21 mouse cellular contexts compared by ENCODE assay signal in the genomic region with DNA sequence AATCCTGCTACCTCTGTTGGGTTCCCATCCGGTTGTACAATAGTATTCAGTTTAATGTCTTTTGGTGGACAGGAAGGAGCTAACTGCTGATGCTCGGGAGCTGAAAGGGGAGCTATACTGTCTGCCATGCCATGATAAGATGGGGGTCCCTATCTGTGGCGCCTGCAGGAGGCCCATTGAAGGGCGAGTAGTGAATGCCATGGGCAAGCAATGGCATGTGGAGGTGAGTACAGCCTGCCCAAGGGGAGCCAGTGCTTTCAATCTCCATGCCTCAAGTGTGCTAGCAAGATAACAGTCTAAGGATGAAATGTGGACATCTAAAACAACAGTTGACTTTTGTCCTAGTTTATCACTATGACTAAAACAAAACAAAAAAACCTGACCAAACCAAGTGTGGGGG. TPM values are rescaled to one million over a fixed set of nuclear protein-coding genes. Genes with fewer than 3 reads are reported as not detected.
DNase-seq lines count a peak whose midpoint lies in the region; ATAC-seq and TF ChIP-seq lines count a peak whose summit lies in the region.
"Had no signal": no experiment of that assay in that cellular context is flagged by ENCODE, and none has a peak within 500 bp of the region (broad histone marks: within the 10 kb centered on the region; RNA-seq: fewer than 3 reads in every experiment).

No protein-coding gene starts in this region.

- WGBS in kidney, embryonic 15.5 days: 88% methylated on average over 4 of the region's 4 CpGs
- 20% methylated on average over 4 of the region's 4 CpGs for WGBS in liver, embryonic 13.5 days (ENCODE audit: insufficient replicate concordance)

- ATAC-seq in kidney, embryonic 15.5 days (replicated peaks; ENCODE audit: low FRiP score): peak; percentile 64; the same call in 1 of the 2 replicates
- peak; percentile 70 for ATAC-seq in erythroblast, adult 5-6 weeks (replicated peaks; ENCODE audit: low FRiP score, poor library complexity, severe bottlenecking)
- peak; percentile 98 for ATAC-seq in liver, embryonic 13.5 days (ENCODE audit: low read depth)
- peak; percentile 99 for ATAC-seq in megakaryocyte-erythroid progenitor cell, adult 5-6 weeks (replicated peaks; ENCODE audit: low FRiP score, low TSS enrichment, poor library complexity, severe bottlenecking)
- ATAC-seq: CD4-positive, CD25-positive, alpha-beta regulatory T cell, adult 4 months; intestine, embryonic 15.5 days; midbrain, embryonic 16.5 days had no signal

- no peak for TF ChIP-seq CTCF in gastrocnemius, adult 2 months (IDR thresholded peaks at IDR 0.05)

- no peak overlapping the region for H3K9ac ChIP-seq in kidney, embryonic 15.5 days
- 0 out of 2 replicates have a peak overlapping the region, but pooled peaks have one; percentile 5 for H3K9ac ChIP-seq in liver, embryonic 13.5 days
- H3K9ac ChIP-seq: forebrain, embryonic 12.5 days; hindbrain, embryonic 15.5 days; intestine, embryonic 15.5 days; lung, embryonic 15.5 days; neural tube, embryonic 13.5 days had no signal

- intact Hi-C loops in gastrocnemius, adult 2 months (cut with DNase I): no loop called here

- DNase-seq in kidney, postnatal 25 days: no peak
- peak; percentile 82 for DNase-seq in liver, embryonic 13.5 days
- no peak for DNase-seq in thymus, postnatal 36 days
- no peak for DNase-seq in gastrocnemius, adult 2 months
- DNase-seq: cerebellum, adult 9-10 months; kidney, postnatal 4 days; lung, postnatal 4 days; right cerebral cortex, postnatal 4 days had no signal

- H3K9me3 ChIP-seq in kidney, embryonic 15.5 days (replicated peaks): no peaks in the 10 kb centered on the region
- H3K9me3 ChIP-seq in liver, embryonic 13.5 days (replicated peaks): no peaks in the 10 kb centered on the region
- H3K9me3 ChIP-seq: forebrain, embryonic 12.5 days; heart, embryonic 10.5 days; hindbrain, embryonic 15.5 days; intestine, embryonic 15.5 days; lung, embryonic 15.5 days; midbrain, embryonic 10.5 days; neural tube, embryonic 13.5 days had no signal

- H3K27me3 ChIP-seq in kidney, embryonic 15.5 days: no peaks in the 10 kb centered on the region
- no peaks in the 10 kb centered on the region for H3K27me3 ChIP-seq in liver, embryonic 13.5 days
- H3K27me3 ChIP-seq: forebrain, embryonic 12.5 days; hindbrain, embryonic 15.5 days; intestine, embryonic 15.5 days; lung, embryonic 15.5 days; neural tube, embryonic 13.5 days had no signal

- H3K4me1 ChIP-seq in kidney, embryonic 15.5 days: no peaks in the 10 kb centered on the region
- H3K4me1 ChIP-seq in liver, embryonic 13.5 days (replicated peaks): peaks cover 46% of the 10 kb centered on the region
- H3K4me1 ChIP-seq: forebrain, embryonic 12.5 days; heart, embryonic 10.5 days; hindbrain, embryonic 15.5 days; intestine, embryonic 15.5 days; midbrain, embryonic 10.5 days; neural tube, embryonic 13.5 days had no signal

- no peak overlapping the region for H3K4me2 ChIP-seq in kidney, embryonic 15.5 days
- peak overlapping the region; percentile 42 for H3K4me2 ChIP-seq in liver, embryonic 13.5 days
- H3K4me2 ChIP-seq: forebrain, embryonic 12.5 days; hindbrain, embryonic 15.5 days; intestine, embryonic 15.5 days; lung, embryonic 15.5 days; neural tube, embryonic 13.5 days had no signal

- H3K36me3 ChIP-seq in kidney, embryonic 15.5 days: peaks cover 91% of the 10 kb centered on the region
- H3K36me3 ChIP-seq in liver, embryonic 13.5 days: peaks cover 94% of the 10 kb centered on the region

- H3K4me3 ChIP-seq in kidney, embryonic 15.5 days (replicated peaks): no peak overlapping the region
- H3K4me3 ChIP-seq in liver, embryonic 13.5 days (replicated peaks): no peak overlapping the region
- H3K4me3 ChIP-seq in gastrocnemius, adult 2 months: no peak overlapping the region
- H3K4me3 ChIP-seq: forebrain, embryonic 12.5 days; heart, embryonic 10.5 days; hindbrain, embryonic 15.5 days; intestine, embryonic 15.5 days; lung, embryonic 15.5 days; midbrain, embryonic 10.5 days; myocyte; neural tube, embryonic 13.5 days had no signal

- no peak overlapping the region for H3K27ac ChIP-seq in kidney, embryonic 15.5 days
- peak overlapping the region; percentile 87 for H3K27ac ChIP-seq in liver, embryonic 13.5 days
- H3K27ac ChIP-seq in gastrocnemius, adult 2 months: no peak overlapping the region
- H3K27ac ChIP-seq: forebrain, embryonic 12.5 days; heart, embryonic 10.5 days; hindbrain, embryonic 15.5 days; intestine, embryonic 15.5 days; lung, embryonic 15.5 days; midbrain, embryonic 10.5 days; neural tube, embryonic 13.5 days had no signal

RNA-seq across cellular contexts. Expression of gene Ranbp2, which starts 34.4 kb away (rescaled TPM):
- polyA plus RNA-seq in kidney, embryonic 15.5 days (2015; fragmentation: Nextera tagmentation; extraction: Ambion mirVana): 24.5 and 24.6 TPM in 2 replicates
- total RNA-seq in erythroblast, adult 5-6 weeks (2015; ENCODE audit: low replicate concordance): 108 and 114 TPM in 2 replicates
- 164 and 178 TPM in 2 replicates for total RNA-seq in erythroblast, adult 5-6 weeks (2017; ENCODE audit: low replicate concordance)
- polyA plus RNA-seq in liver, embryonic 13.5 days (2015; fragmentation: Nextera tagmentation; extraction: Ambion mirVana): 20.4 and 27.8 TPM in 2 replicates
- 146 and 174 TPM in 2 replicates for total RNA-seq in megakaryocyte-erythroid progenitor cell, adult 5-6 weeks (2014; fragmentation: Nextera tagmentation)
- 291 and 342 TPM in 2 replicates for total RNA-seq in megakaryocyte-erythroid progenitor cell, adult 5-6 weeks (2017)
- 10 to 100 TPM; 48.5 to 48.9 TPM for total RNA-seq in gastrocnemius, adult 2 months (2021)
